Mouse (Mus musculus) cerebellum, adult 11-12 months (tissue): ENCODE results near the gene Zfp988.
"Not testable (repeated sequence)": the region's sequence is repeated elsewhere in the genome, so short reads cannot be mapped to it uniquely, and the experiment has no call there.

Source experiments
- DNase-seq: peaks from one replicate; pipeline ENCODE4 v3.0.0; 2022

The Zfp988 gene

DNA sequence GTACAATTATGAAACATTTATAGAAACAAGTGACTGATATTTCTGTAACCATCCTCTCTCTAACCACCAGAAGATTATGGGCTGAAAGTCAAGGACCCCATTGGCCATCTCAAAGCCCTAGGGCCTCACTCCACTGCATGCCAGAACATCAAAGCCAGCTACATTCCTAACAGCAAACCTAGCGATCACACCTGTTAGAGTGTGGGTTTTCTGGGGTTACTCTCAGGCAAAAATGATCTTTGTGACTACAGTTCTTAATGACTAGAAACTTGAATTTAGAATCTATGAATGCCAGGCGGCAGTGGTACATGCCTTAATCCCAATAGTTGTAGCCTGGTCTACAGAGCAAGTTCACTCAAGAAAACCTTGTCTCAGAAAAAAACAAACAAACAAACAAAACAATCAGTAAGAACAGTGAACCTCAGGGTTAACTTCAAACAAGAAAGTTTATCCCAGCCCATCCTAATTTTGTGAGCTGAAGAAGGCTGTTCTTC lies 39.6 kb downstream of the Zfp988 start:
- DNase-seq = not testable (repeated sequence)

DNA sequence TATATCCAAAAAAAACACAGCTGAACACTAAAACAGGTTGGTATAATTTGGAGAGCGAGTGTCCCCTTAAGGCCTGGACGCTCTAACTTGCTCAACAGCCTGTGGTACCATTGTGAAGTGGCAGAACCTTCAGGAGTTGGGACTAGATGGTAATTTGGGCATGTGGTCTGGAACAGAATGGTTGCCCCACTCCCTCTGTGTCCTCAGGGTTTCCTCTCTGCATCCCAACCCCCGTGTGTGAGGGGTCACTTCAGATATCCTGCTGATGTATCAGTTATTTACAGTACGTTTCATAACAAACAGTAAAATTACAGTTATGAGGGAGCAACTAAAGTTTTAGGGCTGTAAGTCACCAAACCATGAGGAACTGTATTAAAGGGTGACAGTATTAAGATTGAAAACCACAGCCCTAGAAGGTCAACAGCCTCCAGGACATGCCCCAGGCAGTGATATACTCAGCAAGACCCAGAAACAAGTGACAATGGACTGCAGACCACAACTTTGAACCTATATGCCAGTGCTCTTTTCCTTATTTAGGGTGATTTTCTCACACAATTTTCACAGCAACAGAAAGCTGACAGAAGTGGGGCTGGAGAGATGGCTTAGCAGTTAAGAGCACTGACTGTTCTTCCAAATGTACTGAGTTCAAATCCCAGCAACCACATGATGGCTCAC lies 41.0 kb downstream of the Zfp988 start:
- DNase-seq = not testable (repeated sequence)

DNA sequence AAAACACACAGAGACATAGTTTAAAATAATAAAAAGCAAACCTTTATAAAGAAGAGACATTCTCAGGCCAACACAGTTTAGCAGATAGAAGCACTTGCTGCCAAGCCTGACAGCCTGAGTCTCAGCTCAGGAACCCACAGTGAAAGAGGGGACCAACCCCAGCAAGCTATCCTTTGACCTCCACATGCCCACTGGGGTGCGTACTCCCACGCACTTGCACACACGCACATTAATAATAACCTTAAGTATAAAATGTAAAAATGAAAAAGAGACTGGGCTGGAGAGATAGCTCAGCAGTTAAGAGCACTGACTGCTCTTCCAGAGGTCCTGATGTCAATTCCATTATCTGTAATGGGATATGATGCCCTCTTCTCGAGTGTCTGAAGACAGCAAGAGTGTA lies 41.8 kb downstream of the Zfp988 start:
- DNase-seq = not testable (repeated sequence)

DNA sequence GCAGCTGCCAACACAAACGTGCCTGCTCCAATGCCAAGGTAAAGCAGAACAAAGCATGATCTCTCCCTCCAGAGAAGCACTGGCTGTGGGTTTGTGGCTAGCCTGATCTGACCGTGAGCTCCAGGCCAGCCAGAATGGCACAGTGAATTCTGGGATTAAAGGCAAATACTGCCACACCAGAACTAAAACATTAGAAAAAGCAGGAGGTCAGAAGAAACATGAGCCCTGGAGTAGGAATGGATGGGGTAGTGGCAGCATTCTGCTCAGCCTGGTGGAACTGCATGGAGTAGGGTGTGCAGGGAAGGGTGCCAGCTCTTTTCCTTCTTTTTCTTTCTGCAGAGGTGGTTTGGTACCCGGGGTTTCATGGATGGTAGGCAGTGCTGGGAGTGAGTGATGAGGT lies 42.4 kb downstream of the Zfp988 start:
- not testable (repeated sequence) for DNase-seq

DNA sequence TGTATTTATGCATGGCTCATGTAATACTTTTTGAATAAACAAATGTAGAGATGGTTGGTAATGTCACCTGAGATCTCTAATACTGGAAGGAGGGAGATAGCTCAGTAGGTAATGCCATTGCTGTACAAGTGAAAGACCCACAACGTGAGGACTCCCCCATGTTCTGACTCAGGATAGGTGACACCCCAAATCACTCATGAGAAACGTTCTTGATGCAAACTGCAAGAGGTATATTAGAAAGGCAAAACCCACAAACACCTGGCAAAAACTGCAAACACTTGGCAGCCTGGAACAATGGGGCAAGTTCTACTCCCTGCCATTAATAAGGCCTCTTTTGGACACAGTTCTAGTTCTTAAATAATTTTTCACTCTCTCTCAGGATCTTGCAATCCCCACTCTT lies 42.9 kb downstream of the Zfp988 start:
- DNase-seq = not testable (repeated sequence)

DNA sequence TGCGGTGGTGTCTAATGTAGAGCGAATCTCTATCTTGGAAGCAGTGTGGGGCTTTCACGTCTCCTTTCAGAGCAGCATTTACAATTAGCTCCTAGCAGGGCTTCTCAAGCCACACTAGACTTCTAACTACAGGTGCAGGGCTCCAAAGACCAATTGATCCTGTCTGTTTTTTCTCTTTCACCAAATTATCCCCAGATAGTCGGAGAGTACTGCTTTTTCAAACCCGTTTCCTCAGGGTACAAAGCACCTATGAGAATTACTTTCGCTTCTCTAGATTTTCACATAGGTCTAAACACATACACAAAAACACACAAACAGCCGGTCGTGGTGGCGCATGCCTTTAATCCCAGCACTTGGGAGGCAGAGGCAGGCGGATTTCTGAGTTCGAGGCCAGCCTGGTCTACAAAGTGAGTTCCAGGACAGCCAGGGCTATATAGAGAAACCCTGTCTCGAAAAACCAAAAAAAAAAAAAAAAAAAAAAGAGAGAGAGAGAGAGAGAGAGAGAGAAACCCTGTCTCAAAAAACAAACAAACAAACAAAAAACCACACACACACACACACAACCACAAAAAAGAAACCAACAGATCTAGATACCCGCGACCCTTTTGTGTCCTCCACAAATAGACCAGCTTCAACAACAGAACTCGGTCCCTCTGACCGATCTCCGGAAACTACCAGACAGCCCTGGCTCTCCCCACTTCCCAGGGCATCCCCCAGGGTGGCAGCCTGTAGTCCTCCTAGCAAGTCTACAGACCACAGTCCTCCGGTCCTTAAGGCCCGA lies 43.6 kb downstream of the Zfp988 start:
- DNase-seq = not testable (repeated sequence)

DNA sequence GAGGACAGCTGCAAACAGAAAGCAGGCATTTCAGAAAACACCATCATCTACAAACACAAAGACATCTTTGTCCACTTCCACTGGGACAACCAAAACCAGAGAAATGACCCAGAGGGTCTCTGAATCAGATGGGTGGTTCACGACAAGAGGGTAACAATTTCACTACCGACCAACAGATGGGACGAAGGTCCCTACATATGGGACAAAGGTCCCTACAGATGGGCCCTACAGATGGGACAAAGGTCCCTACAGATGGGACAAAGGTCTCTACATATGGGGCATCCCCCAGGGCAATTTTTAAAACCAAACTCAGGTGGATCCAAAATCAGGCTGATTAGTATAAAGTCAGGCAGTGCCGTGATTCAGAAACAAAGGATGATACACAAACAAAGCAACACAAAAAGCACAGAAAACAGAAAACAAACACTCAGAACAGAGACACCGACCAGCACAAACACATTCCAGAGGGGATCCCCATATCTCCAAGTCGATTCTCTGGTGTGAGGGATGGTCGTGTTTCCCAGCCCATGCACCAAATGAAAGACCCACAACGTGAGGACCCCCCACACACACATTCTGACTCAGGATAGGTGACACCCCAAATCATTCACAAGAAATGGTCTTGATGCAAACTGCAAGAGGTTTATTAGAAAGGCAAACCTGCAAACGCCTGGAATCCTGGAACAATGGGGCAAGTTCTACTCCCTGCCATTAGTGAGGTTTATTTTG lies 44.4 kb downstream of the Zfp988 start:
- DNase-seq = not testable (repeated sequence)

DNA sequence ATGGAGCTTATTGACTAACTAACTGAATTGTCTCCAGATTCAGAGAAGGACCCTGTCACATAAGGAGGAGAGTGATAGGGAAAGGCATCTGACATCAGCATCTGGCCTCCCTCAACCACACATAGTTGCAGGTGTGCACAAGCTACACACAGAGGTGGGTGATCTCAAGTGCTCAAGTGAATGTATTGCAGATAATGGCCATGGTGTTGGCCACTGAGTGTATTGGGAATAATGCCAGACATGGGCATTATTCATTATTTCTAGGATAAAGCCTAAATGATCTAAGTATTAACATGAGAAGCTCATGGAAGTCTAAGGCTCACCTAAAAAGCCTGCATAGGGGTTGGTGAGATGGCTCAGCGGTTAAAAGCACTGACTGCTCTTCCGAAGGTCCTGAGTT lies 45.1 kb downstream of the Zfp988 start:
- DNase-seq = not testable (repeated sequence)

DNA sequence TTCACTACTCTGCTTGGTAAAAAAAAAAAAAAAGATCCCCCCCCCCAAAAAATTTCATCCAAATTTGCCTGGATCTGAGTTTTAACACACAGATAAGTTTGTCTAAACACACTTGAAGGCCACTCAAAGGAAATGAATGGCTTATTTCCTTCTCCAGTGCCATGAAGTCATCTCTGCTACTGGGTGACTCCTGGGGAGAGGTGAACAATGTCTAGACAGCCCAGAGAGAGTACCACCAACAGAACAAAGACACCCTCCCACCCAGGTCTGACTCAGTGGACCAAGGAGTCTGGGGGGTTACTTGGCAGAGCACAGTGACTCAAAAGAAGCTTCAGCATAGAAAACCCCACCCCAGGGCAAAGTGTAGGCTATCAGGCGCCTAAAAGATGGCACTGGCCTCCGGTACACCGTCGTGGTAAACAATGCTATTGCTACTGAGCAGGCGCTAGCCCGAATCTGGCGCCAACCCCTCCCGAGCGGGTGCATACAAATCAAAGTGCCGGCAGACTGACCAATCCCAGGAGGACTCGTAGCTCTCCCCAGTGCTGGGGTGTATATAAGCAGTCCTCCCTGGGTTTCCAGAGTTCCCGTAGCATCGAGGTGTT lies 46.0 kb downstream of the Zfp988 start:
- DNase-seq = not testable (repeated sequence)

DNA sequence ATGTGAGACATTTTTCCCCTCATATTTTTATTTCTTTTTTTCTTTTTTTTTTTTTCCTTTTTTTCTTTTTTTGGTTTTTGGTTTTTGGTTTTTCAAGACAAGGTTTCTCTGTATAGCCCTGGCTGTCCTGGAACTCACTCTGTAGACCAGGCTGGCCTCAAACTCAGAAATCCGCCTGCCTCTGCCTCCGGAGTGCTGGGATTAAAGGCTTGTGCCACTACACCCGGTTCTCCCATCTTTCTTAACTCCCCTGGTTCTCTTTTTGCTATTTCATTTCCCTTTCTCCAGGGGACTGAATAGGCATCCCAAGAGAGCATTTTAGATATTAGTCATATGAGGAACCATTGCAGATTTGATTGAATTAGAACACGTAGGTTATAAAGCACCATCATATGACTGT lies 48.2 kb downstream of the Zfp988 start:
- DNase-seq = not testable (repeated sequence)

DNA sequence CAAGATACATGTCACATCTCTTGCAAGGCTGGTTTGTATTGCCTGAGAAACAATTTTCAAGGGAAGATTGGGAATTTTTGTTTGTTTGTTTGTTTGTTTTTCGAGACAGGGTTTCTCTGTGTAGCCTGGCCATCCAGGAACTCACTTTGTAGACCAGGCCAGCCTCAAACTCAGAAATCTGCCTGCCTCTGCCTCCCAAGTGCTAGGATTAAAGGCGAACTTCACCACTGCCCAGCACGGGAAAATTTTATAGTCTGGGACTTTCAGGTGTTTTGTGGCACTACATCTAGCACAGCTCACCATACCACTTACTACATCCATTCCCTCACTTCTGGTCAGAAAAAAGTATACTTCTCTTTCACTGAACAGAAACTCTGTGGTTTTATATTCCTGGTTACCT lies 50.6 kb downstream of the Zfp988 start:
- DNase-seq = not testable (repeated sequence)

DNA sequence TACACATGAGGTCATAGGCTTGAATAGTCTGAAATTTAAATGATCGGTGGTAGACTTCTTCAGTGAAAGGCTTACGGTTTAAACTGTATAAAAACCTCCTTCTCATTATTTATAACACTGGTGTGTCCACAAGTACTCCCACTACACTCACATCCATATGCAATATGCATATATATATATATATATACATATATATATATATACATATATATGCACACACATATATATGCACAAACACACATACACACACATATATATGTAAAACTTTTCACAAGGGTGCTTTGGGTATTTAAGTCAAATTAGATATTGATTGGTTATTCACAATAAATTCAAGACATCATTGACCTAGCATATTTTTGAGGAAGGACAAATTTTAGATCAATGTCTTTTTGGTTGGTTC lies 51.7 kb downstream of the Zfp988 start:
- DNase-seq = not testable (repeated sequence)

DNA sequence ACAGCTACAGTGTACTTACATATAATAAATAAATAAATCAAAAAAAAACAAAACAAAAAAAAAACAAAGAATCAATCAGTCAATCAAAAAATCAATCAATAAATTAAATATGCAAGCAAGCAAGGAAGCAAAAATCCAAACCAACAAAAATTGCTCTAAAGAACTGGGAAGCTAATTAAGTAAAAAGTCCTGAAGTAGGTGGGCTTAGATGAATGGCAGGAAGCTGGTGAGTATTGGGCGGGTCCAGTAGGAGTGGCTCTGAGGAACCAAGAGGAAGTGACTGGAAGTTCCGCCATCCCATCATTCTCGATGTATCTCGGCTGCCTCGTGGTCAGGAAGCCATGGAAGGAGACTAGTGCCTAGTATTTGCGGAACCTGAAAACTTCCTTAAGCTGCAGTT lies 55.5 kb downstream of the Zfp988 start, which contains the start of gene Zfp978:
Gene Zfp978 (plus strand): TSS at position 301 of the 400 bp plus-strand sequence.
- not testable (repeated sequence) for DNase-seq

DNA sequence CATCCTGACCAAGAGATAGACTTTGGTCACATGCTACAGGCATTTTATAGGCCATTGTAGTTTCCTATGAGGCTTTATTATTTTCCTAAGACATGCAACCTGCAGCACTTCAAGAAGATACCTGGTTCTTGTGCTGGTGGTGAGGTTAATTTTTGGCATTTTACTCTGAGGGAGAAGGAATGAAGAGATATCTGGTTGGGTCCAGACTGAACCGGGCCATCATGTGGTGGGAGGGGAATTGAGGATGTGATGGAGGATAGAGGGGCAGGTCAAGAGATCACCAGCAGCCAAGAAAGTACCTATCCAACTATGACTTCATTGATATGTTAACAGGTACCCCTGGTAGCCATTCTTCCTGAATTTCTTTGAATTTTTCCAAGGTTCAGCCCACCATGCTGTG lies 56.4 kb downstream of the Zfp988 start:
- DNase-seq = not testable (repeated sequence)

DNA sequence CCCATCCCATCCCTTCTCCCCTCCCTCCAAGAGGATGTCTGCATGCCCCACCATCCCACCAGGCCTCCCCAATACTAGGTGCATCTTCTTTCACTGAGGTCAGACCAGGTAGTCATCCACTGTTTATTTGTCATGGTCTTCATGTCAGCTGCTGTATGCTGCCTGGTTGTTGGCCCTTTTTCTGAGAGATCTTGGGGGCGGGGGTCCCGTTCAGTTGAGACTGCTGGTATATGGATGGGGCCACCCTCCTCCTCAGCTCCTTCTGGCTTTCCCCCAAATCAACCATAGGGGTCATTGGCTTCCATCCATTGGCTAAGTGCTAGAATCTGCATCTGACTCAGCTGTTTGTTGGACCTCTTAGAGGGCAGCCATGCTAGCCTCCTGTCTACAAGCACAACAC lies 64.1 kb downstream of the Zfp988 start:
- DNase-seq = not testable (repeated sequence)

DNA sequence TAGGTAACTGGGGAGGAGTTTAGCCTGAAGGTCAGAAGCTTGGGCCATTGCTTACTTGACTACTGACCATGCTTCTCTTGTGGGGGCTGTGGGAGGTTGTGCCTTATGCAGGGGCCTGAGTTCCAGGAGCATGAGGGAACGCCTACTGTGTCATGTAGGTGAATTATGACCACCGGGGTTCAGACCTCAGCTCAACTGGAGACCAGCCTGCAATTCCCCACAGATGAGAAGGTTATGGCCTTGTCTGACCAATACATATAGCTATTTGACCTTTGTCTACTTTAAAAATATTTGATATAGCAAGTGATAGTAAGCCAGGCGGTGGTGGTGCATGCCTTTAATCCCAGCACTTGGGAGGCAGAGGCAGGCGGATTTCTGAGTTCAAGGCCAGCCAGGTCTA lies 77.7 kb downstream of the Zfp988 start:
- not testable (repeated sequence) for DNase-seq
